Mouse (Mus musculus) CD8-positive naive resting alpha-beta T cell, adult 2 months (primary cell): ENCODE data around the gene Ltv1.

ENCODE experiments used
- DNase-seq, 2 experiments: peaks; one replicate each; pipeline ENCODE4 v3.0.0; 2022; ENCODE audit warnings: low read depth in 2 of 2, low spot score in 2 of 2

Gene Ltv1

GRCm38 (mm10) chr10:13133850-13134249, 59.1 kb downstream of the Ltv1 start:
- no peak for DNase-seq
